Mouse (Mus musculus): ENCODE measurements around the gene Exoc2.

- TF ChIP-seq CTCF (IDR thresholded peaks at IDR 0.05; ENCODE audit: control insufficient read depth, insufficient read depth, low read length) (no peak), POLR2A (IDR thresholded peaks at IDR 0.05; ENCODE audit: borderline replicate concordance, control insufficient read depth, low read depth, low read length) (no peak)
Observed at GRCm38 (mm10) chr13:30875825-30876224, 98.1 kb downstream of the Exoc2 start.

Measured in bone marrow, adult 2 months (tissue).